Mouse (Mus musculus) lung, adult 18-20 months (tissue): ENCODE measurements around the gene Snx18.
A peak's percentile ranks its signal among the peaks of the same experiment; 100 is the strongest.

Source experiments
- DNase-seq, 2 experiments: peaks; one replicate each; pipeline ENCODE4 v3.0.0; 2022; ENCODE audit warnings: mixed read lengths in 2 of 2

The Snx18 gene

GRCm38 (mm10) chr13:113595987-113596386, 22.4 kb downstream of the Snx18 start:
- DNase-seq, result no peak

GRCm38 (mm10) chr13:113595219-113595618, 23.1 kb downstream of the Snx18 start:
- no peak for DNase-seq

- no peak for DNase-seq
Observed at GRCm38 (mm10) chr13:113594361-113594760, 24.0 kb downstream of the Snx18 start.

GRCm38 (mm10) chr13:113593711-113594110, 24.7 kb downstream of the Snx18 start:
- DNase-seq, result no peak

GRCm38 (mm10) chr13:113592703-113593200, 25.6 kb downstream of the Snx18 start:
- DNase-seq, result no peak

- DNase-seq, result no peak
Observed at GRCm38 (mm10) chr13:113591336-113591735, 27.0 kb downstream of the Snx18 start.

GRCm38 (mm10) chr13:113590216-113590615, 28.1 kb downstream of the Snx18 start:
- no peak for DNase-seq

- no peak for DNase-seq
Observed at GRCm38 (mm10) chr13:113589499-113589898, 28.9 kb downstream of the Snx18 start.

GRCm38 (mm10) chr13:113587200-113587936, 31.0 kb downstream of the Snx18 start:
- DNase-seq, result no peak

GRCm38 (mm10) chr13:113585606-113586005, 32.8 kb downstream of the Snx18 start:
- no peak for DNase-seq

- DNase-seq, result no peak
Observed at GRCm38 (mm10) chr13:113584431-113584830, 33.9 kb downstream of the Snx18 start.

- peak; percentile 51 to 60 for DNase-seq
Observed at GRCm38 (mm10) chr13:113583563-113583962, 34.8 kb downstream of the Snx18 start.

- no peak for DNase-seq
Observed at GRCm38 (mm10) chr13:113582024-113582423, 36.3 kb downstream of the Snx18 start.

GRCm38 (mm10) chr13:113581436-113581835, 36.9 kb downstream of the Snx18 start:
- no peak for DNase-seq

- DNase-seq, result no peak
Observed at GRCm38 (mm10) chr13:113580400-113580790, 38.0 kb downstream of the Snx18 start.

GRCm38 (mm10) chr13:113579788-113580399, 38.5 kb downstream of the Snx18 start:
- peak in 1 of 2 experiments; percentile 43 for DNase-seq

- DNase-seq, result no peak
Observed at GRCm38 (mm10) chr13:113574232-113574631, 44.1 kb downstream of the Snx18 start.

GRCm38 (mm10) chr13:113573377-113573776, 45.0 kb downstream of the Snx18 start:
- DNase-seq, result no peak

GRCm38 (mm10) chr13:113572046-113572686, 46.2 kb downstream of the Snx18 start:
- no peak for DNase-seq

- no peak for DNase-seq
Observed at GRCm38 (mm10) chr13:113569526-113569925, 48.8 kb downstream of the Snx18 start.

- no peak for DNase-seq
Observed at GRCm38 (mm10) chr13:113566951-113567350, 51.4 kb downstream of the Snx18 start.

GRCm38 (mm10) chr13:113566411-113566810, 52.0 kb downstream of the Snx18 start:
- DNase-seq, result no peak

GRCm38 (mm10) chr13:113559646-113560045, 58.7 kb downstream of the Snx18 start:
- DNase-seq, result no peak

GRCm38 (mm10) chr13:113556538-113556937, 61.8 kb downstream of the Snx18 start:
- DNase-seq, result no peak
